Mouse (Mus musculus) spleen, adult 2 months (tissue): ENCODE data around the gene Adamtsl3.

ENCODE experiments used
- CTCF ChIP-seq: fragments of 200-500 bp; IDR thresholded peaks from 2 replicates; pipeline ENCODE4 v1.5.1; 2011; ENCODE audit warnings: mild to moderate bottlenecking, inconsistent platforms; ENCODE audit not compliant: insufficient read depth, insufficient read length, insufficient replicate concordance; ENCODE audit errors: extremely low read depth
- POLR2A ChIP-seq: fragments of 200-500 bp; IDR thresholded peaks from 2 replicates; pipeline ENCODE4 v1.6.1; 2011; ENCODE audit warnings: low read depth, low read length, inconsistent platforms

DNA sequence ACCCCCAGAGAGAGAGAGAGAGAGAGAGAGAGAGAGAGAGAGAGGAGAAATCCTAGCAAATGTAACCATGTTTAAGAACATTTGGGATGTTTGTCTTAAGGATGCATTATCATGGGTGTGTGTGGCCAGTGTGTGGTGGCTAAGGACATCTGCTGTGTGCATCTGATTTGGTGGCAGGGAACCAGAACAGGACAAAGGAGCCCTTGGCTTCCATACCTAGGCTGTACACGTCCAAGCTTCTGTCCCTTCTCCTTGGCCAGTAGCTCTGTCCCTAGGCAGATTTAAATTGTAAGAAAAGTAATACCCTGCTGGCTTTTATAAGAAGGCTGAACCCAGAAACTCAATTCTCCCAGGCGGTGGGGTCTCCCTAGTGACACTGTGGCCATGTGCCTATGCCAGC is 40.9 kb upstream of the Adamtsl3 start:
- TF ChIP-seq CTCF (no peak), POLR2A (no peak)
